Mouse (Mus musculus): ENCODE measurements around the gene Tanc2. TPM values are rescaled to one million over a fixed set of nuclear protein-coding genes. Genes with fewer than 3 reads are reported as not detected.

Tanc2 gene
- polyA plus RNA-seq, 1 experiment, result 6.2 TPM

DNA sequence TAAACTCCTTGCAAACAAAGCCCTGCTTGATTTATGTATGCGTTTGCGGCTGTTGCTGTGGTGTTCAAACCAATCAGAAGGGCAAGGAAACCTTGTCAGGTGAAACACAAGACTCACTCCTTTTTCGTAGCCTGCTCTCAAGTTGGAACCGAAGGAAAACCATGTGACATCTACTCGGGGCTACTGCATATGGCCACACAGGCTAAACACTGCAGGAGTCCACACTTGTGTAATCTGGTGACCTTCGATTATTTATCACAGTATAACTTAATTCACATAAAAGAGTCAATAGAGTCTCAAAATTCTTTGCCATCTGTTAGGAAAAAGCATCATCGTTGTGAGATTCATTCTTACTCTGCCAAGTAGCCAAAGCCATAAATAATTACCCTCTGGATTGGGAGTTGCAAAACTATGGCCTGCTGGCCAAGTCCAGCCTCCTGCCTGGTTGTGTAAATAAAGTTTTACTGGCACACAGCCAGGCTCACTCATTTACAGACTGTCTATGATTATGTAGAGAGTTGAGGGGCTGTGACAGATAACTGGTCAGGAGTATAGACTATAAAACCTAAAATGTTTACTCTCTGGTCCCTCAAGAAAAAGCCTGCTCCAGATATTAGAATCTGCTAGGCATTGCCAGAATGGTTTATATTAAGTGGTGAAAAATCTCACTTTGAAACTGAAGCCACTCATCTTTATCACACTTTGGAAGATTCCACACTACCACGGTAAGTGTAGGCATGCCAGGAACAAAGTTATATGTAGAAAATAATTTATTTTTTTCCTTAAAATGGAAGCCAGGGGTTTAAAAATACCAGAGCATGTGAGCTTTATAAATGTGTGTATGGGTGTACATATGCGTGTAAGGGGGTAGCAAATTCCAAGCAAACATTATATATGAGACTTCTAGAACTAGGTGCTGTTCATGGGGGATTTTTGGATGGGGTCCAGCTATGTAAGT is 40.3 kb upstream of the Tanc2 start:
- Histone ChIP-seq H3K36me3 (ENCODE audit: control insufficient read depth, insufficient read depth, low read length) (no peaks in the 10 kb centered on the region), H3K27ac (ENCODE audit: control insufficient read depth, insufficient read depth, low read depth, low read length) (no peak overlapping the region), H3K27me3 (ENCODE audit: control insufficient read depth, insufficient read depth, low read length) (no peaks in the 10 kb centered on the region), H3K4me3 (ENCODE audit: control insufficient read depth, low read depth, low read length) (no peak overlapping the region), H3K4me1 (ENCODE audit: control insufficient read depth, insufficient read depth, low read length) (no peaks in the 10 kb centered on the region)
- TF ChIP-seq CTCF (IDR thresholded peaks at IDR 0.05; ENCODE audit: control insufficient read depth, insufficient read depth, insufficient replicate concordance, low read depth, low read length) (no peak), POLR2A (IDR thresholded peaks at IDR 0.05; ENCODE audit: control insufficient read depth, low read depth, low read length) (no peak)

DNA sequence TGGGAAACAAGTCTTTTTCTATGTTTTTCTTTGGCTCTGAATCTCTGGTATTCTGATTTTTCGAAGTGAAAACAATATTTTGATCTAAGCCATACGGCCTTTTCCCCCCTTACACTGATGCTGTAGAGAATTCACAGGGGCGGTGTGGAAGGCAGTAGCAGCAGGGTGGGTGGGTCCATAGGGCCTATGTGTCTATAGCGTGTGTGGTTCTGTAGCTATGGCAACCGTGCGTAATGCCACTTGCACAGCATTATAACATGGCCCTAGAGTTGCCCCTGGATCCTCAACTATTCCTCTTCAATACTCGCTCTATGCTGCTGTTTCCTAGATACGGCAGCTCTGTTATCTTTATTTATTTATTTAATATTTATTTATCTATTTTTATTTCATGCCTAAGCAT is 32.5 kb upstream of the Tanc2 start:
- TF ChIP-seq POLR2A (IDR thresholded peaks at IDR 0.05; ENCODE audit: control insufficient read depth, low read depth, low read length) (no peak), CTCF (IDR thresholded peaks at IDR 0.05; ENCODE audit: control insufficient read depth, insufficient read depth, insufficient replicate concordance, low read depth, low read length) (no peak)
- Histone ChIP-seq H3K4me3 (ENCODE audit: control insufficient read depth, low read depth, low read length) (no peak overlapping the region), H3K4me1 (ENCODE audit: control insufficient read depth, insufficient read depth, low read length) (no peaks in the 10 kb centered on the region), H3K27ac (ENCODE audit: control insufficient read depth, insufficient read depth, low read depth, low read length) (no peak overlapping the region), H3K27me3 (ENCODE audit: control insufficient read depth, insufficient read depth, low read length) (no peaks in the 10 kb centered on the region), H3K36me3 (ENCODE audit: control insufficient read depth, insufficient read depth, low read length) (no peaks in the 10 kb centered on the region)

- TF ChIP-seq CTCF (IDR thresholded peaks at IDR 0.05; ENCODE audit: control insufficient read depth, insufficient read depth, insufficient replicate concordance, low read depth, low read length) (no peak), POLR2A (IDR thresholded peaks at IDR 0.05; ENCODE audit: control insufficient read depth, low read depth, low read length) (no peak)
- H3K36me3 ChIP-seq (ENCODE audit: control insufficient read depth, insufficient read depth, low read length), result no peaks in the 10 kb centered on the region
- H3K4me3 ChIP-seq (ENCODE audit: control insufficient read depth, low read depth, low read length), result no peak overlapping the region
- no peaks in the 10 kb centered on the region for H3K4me1 ChIP-seq (ENCODE audit: control insufficient read depth, insufficient read depth, low read length)
- no peak overlapping the region for H3K27ac ChIP-seq (ENCODE audit: control insufficient read depth, insufficient read depth, low read depth, low read length)
- no peaks in the 10 kb centered on the region for H3K27me3 ChIP-seq (ENCODE audit: control insufficient read depth, insufficient read depth, low read length)
Measured at GRCm38 (mm10) chr11:105558091-105558490, 31.7 kb upstream of the Tanc2 start.

GRCm38 (mm10) chr11:105558803-105559505 is 30.8 kb upstream of the Tanc2 start:
- Histone ChIP-seq H3K27me3 (ENCODE audit: control insufficient read depth, insufficient read depth, low read length) (no peaks in the 10 kb centered on the region), H3K4me3 (ENCODE audit: control insufficient read depth, low read depth, low read length) (no peak overlapping the region), H3K4me1 (ENCODE audit: control insufficient read depth, insufficient read depth, low read length) (no peaks in the 10 kb centered on the region), H3K36me3 (ENCODE audit: control insufficient read depth, insufficient read depth, low read length) (no peaks in the 10 kb centered on the region), H3K27ac (ENCODE audit: control insufficient read depth, insufficient read depth, low read depth, low read length) (no peak overlapping the region)
- no peak for TF ChIP-seq POLR2A (IDR thresholded peaks at IDR 0.05; ENCODE audit: control insufficient read depth, low read depth, low read length)

GRCm38 (mm10) chr11:105563546-105563945 is 26.2 kb upstream of the Tanc2 start:
- no peak overlapping the region for H3K27ac ChIP-seq (ENCODE audit: control insufficient read depth, insufficient read depth, low read depth, low read length)
- no peak overlapping the region for H3K4me3 ChIP-seq (ENCODE audit: control insufficient read depth, low read depth, low read length)
- no peaks in the 10 kb centered on the region for H3K4me1 ChIP-seq (ENCODE audit: control insufficient read depth, insufficient read depth, low read length)
- TF ChIP-seq CTCF (IDR thresholded peaks at IDR 0.05; ENCODE audit: control insufficient read depth, insufficient read depth, insufficient replicate concordance, low read depth, low read length), result no peak
- H3K27me3 ChIP-seq (ENCODE audit: control insufficient read depth, insufficient read depth, low read length), result no peaks in the 10 kb centered on the region
- no peaks in the 10 kb centered on the region for H3K36me3 ChIP-seq (ENCODE audit: control insufficient read depth, insufficient read depth, low read length)

DNA sequence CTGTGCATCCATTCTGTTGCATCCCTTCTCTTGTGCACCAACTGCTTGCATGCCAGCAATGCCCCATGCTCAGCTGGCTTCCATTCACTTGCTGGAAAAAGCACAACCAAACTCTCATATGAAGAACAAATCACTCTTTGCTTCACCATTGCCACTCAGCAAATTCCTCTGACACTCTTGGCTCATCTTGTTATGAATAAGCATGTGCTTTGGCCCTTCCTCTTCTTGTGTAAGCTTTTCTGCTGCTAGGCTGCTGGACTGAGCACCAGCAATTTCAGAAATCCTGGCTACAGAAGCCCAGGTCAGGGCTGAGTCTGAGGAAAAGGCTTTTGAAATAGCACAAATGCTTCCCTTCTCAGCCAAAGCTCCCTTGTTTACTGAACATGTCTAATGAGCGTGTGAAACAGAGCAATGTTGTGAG is 22.6 kb upstream of the Tanc2 start:
- Histone ChIP-seq H3K4me3 (ENCODE audit: control insufficient read depth, low read depth, low read length) (no peak overlapping the region), H3K36me3 (ENCODE audit: control insufficient read depth, insufficient read depth, low read length) (no peaks in the 10 kb centered on the region), H3K27ac (ENCODE audit: control insufficient read depth, insufficient read depth, low read depth, low read length) (no peak overlapping the region), H3K4me1 (ENCODE audit: control insufficient read depth, insufficient read depth, low read length) (no peaks in the 10 kb centered on the region), H3K27me3 (ENCODE audit: control insufficient read depth, insufficient read depth, low read length) (no peaks in the 10 kb centered on the region)
- TF ChIP-seq POLR2A (IDR thresholded peaks at IDR 0.05; ENCODE audit: control insufficient read depth, low read depth, low read length), result no peak

- TF ChIP-seq POLR2A (IDR thresholded peaks at IDR 0.05; ENCODE audit: control insufficient read depth, low read depth, low read length), result no peak
- no peak for TF ChIP-seq CTCF (IDR thresholded peaks at IDR 0.05; ENCODE audit: control insufficient read depth, insufficient read depth, insufficient replicate concordance, low read depth, low read length)
- no peak overlapping the region for H3K4me3 ChIP-seq (ENCODE audit: control insufficient read depth, low read depth, low read length)
- no peaks in the 10 kb centered on the region for H3K4me1 ChIP-seq (ENCODE audit: control insufficient read depth, insufficient read depth, low read length)
- no peak overlapping the region for H3K27ac ChIP-seq (ENCODE audit: control insufficient read depth, insufficient read depth, low read depth, low read length)
- no peaks in the 10 kb centered on the region for H3K27me3 ChIP-seq (ENCODE audit: control insufficient read depth, insufficient read depth, low read length)
- H3K36me3 ChIP-seq (ENCODE audit: control insufficient read depth, insufficient read depth, low read length), result no peaks in the 10 kb centered on the region
Measured at GRCm38 (mm10) chr11:105571996-105572395, 17.8 kb upstream of the Tanc2 start.
